Mouse (Mus musculus) ES-E14 (cell line): Measurements from ENCODE around the gene Erc1.

Experiments used
- CHD2 ChIP-seq: IDR thresholded peaks from 2 replicates; pipeline ENCODE4 v1.6.1; 2014; ENCODE audit warnings: mild to moderate bottlenecking, low read depth, low read length, inconsistent platforms
- HCFC1 ChIP-seq: IDR thresholded peaks from 2 replicates; pipeline ENCODE4 v1.6.1; 2012; ENCODE audit warnings: low read length, inconsistent platforms, borderline replicate concordance; ENCODE audit not compliant: insufficient read depth
- MAFK ChIP-seq: IDR thresholded peaks from 2 replicates; pipeline ENCODE4 v1.6.1; 2014; ENCODE audit warnings: mild to moderate bottlenecking, low read depth, low read length, inconsistent platforms; ENCODE audit not compliant: insufficient read depth
- ZC3H11A ChIP-seq: IDR thresholded peaks from 2 replicates; pipeline ENCODE4 v1.6.1; 2012; ENCODE audit warnings: low read depth, mild to moderate bottlenecking, inconsistent platforms, low read length, borderline replicate concordance
- ZNF384 ChIP-seq: IDR thresholded peaks from 2 replicates; pipeline ENCODE4 v1.6.1; 2012; ENCODE audit warnings: low read depth, low read length, inconsistent platforms

GRCm38 (mm10) chr6:119849348-119849709 lies 1.4 kb upstream of the Erc1 start:
- no peak for TF ChIP-seq MAFK
- no peak for TF ChIP-seq ZNF384
- TF ChIP-seq ZC3H11A = no peak
- no peak for TF ChIP-seq HCFC1
- no peak for TF ChIP-seq CHD2
